Mouse (Mus musculus) common myeloid progenitor, adult 5-6 weeks (primary cell): ENCODE measurements at regions not wholly inside any gene's neighbourhood (a gene's known extent, or its start where the extent isn't known, plus 50 kb on each side); places are given as distances from the start of the nearest gene placed in this dataset.
"Not testable (repeated sequence)": the region's sequence is repeated elsewhere in the genome, so short reads cannot be mapped to it uniquely, and the experiment has no call there.

Experiments used
- ATAC-seq: replicated peaks from 2 replicates; pipeline ENCODE4 v1.8.0; 2016; ENCODE audit warnings: low read depth, mild to moderate bottlenecking, moderate TSS enrichment, inconsistent platforms; ENCODE audit not compliant: poor library complexity, severe bottlenecking

DNA sequence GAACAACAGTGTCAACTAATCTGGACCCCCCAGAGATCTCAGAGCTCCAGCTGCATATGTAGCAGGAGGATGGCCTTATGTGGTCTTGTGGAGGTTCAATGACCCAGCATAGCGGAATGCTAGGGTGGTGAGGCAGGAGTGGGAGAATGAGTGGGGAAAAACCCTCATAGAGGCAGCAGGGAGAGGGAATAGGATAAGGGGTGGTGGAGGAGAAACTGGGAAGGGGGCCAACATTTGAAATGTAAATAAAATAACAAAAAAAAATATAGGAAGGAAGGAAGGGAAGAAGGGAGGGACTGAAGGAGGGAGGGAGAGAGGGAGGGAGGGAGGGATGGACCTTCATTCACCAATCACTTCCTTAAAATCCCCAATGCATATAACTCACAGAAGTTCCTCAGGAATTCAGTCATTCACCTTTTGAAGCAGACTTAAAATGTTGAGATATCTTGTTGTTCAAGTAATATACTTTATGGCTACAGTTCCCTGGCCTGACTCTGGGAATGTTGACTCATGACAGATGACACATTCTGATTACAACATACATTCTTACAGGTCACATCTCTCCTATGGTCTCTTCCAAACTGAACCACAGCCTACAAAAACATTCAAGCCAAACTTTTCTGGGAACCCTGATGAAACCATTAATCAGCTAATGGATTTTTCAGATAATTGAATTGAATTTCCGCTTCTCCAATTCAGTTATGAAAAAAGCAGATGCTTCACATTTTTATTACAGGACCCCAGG, 471.3 kb upstream of the Htr2a start:
- no peak for ATAC-seq

DNA sequence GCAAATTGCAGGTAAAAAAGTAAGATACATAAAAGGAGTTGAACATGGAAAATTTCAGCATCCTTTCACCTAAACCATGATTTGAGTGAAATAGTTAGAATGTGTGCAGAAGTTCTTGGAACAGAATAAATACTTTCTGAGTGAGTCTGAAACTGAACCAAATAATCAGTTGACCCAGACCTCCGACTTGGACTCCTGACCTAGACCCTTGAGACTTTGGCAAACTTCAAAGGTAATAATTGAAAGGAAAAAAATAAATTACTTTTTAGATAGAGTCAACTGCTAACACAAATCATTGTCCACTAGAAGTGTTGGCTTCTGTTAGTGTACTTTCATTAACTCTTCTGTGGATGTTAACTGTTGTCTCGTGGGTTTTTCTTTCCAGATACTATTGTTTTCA, 460.6 kb upstream of the Htr2a start:
- no peak for ATAC-seq

DNA sequence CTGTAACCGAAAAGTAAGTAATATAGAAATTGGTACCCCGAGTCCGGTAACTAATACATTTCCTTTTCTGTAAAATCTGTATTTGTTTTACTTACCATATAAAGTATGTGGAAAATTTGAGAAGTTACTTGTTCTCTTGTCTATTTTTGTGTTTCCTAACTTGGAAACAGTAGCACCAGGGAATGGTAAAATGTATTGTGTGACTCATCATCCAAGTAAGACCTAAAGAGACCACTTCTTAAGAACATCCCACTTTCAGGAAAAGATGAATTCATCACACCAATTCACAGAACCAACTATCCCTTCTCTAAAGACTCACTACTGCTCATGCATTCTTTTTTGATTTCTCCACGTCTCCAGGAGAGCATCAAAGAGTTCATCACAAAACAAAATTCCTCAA, 457.6 kb upstream of the Htr2a start:
- no peak for ATAC-seq

DNA sequence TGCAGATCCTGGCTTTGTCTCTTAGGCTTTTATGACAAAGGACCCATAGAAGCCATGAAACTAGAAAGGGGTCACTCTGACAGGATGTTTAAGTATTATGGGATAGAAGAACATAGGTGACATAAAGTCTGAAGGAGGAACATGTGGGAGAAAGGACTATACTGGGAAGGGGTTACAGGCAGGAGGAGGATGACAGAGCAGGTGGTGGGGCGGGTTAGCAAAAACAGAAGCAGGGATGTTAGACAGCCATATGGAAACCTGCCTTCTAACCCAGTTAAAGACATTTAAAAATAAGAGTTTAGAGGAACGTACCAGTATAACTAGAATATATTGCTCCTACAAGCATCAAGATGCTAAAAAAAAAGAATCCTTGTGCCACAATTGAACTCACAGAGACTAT, 438.9 kb upstream of the Htr2a start:
- ATAC-seq, result no peak

DNA sequence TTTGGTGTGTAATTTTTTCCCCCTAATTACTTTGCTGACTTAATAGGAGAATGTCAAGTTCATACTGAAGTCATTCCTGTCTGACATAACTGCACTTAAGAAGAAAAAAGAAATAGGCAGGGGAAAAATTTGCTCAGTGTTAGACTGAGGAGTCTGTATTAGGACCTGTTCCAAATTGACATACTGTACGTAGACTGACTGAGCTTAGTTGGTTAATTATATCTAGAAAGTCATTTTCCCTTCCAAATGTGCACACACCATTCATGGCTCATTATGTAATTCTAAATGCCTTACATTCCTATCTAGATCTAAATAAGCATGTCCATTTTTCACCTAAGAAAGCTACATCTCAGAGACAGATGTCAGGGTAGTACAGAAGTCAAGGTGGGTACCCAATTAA, 435.6 kb upstream of the Htr2a start:
- ATAC-seq, result no peak

DNA sequence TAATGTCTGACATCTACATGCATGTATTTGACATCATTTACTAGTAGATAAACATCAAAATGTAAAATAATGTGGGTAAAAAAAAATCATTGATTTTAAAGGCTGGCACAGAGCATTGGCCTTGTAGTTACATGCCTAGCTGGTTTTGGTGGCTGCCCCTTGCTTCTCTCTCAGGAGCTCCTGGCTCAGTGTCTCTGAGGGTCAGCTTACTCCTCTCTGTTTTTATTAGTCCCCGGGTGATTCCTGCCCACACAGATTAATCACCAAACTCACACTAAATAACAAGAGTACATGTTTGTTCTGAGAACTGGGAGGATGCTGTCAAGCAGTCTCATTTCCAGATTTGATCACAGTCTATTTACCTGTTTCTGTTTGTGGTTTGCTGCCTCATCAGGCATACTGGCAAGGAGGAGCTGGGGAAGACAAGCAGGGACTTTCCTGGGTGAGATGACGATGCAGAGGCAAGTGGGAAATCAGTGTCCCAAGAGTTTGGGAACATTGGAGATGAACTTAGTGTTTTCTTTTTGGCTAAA, 422.7 kb upstream of the Htr2a start:
- ATAC-seq, result no peak

DNA sequence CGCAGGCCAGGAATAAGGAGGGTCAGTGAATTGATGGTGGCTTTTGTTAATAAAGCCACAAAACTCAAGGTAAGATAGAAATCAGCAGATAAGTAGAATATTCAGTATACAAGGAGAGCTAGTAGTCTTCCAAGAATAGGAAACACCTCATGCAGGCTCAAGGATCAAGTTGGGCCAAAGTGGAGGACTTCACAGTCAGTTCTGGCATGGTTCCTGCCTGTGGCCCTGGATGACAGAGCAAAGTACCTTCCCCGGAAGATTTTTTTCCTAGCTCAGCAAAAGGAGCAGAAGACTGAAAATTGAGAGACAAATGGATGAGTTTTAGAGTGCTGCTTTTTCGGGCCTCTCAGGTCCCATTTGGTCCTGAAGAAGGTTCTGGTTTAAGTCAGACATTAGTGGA, 420.9 kb upstream of the Htr2a start:
- no peak for ATAC-seq

DNA sequence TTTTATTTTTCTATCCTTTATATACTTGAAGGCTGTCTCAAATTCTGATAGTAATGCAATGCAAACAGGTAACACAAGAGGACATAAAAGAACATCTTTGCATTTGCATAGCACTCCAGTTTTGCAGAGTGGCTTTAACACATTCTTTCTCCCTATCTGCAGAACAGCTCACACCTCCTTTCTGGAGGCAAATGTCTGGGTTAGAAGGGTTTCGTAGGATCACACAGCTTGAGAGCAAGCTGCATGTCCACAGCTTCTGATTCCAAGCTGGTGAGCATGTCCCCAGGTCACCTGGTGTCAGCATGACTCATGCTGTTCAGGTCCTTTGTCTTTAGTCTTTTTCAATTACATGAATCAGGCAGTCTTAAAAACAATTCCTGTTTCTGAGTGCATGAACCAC, 418.5 kb upstream of the Htr2a start:
- ATAC-seq, result no peak

DNA sequence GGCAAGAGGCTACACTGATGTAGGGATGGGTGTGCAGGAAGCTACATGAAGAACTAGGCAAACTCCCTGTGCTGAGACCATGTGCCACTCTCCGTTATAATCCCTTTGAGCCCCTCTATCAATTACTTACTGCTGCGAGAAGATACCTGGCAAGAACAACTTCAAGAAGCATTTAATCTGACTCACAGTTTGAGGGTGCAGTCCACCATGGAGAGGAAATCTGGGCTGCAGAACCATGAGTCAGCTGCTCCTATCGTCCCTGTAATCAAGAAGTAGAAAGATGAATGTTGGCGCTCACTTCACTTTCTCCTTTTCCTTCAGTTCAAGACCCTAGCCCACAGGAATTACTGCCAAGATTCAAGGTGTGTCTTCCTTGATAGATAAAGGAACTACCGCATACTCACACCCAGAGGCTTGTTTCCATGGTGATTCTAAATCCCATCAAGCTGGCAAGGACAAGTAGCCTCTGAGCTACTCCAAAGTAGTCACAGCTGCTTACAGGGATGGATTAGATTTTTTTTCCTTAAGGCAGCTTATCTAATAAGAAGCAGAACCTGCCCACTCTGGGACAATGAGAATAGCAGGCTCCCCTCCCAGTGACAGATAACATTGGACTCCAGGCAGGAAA, 411.0 kb upstream of the Htr2a start:
- ATAC-seq, result no peak

DNA sequence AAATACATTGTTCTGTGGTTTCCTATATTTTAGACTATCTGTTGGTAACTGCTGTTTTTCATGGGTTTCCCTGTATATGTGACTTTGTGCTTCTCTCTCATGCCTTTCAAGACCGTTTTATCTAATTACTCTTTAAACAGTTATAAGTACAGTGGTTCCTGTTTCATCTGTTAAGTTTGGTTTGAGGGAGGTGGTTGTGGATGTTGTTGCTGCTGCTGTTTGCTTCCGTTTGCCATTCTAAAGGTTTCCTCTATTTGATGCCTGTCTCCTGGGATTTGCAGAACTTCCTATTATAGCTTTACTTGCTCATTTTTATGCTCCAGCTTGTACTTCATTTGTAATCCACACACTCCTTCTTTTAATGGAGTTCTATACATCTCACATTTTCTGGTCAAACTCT, 400.4 kb upstream of the Htr2a start:
- ATAC-seq, result peak; percentile 89

DNA sequence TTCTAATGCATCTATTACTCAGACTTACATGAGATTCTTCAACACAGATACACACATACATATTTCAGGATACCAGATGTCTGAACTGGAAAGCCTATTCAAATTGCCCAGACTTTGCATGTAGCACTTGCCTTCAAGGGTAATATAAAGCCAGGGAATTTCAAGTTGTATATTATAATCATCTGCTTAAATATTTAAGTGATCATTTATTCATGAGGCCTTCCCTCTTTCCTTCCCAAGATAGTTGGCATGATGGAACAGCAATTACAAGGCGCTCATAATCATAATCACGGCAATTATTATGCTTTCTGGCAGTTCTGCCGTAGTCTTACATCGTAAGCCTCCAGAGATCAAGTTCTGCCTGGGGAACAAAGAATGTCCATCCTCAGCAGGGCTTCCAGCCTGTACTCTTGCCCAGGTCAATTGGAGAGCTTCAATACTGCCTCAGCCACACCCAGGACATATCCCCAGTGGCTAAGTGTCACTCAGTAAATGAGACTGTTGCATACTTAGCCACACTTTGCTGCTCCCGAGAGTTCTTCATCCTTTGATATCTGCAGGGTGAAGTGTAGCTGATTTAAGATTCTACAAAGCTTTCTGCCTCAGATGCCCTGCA, 391.3 kb upstream of the Htr2a start:
- no peak for ATAC-seq

DNA sequence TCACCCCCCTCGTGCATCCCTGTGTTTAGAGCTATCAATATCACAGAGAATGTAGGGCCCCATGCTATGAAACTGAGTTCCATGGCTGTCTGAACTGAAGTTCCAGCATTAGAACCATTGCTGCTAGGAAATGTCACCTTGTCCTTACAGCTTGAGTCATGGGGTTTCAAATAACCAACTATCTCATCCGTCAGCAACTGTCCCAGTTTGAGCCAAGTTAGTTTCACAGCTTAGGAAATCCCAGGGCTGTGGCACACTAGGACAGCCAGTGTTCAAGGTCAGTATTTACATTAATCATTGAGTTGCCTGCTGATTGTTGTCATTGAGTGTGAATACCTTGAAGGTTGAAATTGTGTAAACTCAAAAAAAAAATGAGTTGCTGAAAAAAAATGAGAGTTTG, 390.6 kb upstream of the Htr2a start:
- no peak for ATAC-seq

DNA sequence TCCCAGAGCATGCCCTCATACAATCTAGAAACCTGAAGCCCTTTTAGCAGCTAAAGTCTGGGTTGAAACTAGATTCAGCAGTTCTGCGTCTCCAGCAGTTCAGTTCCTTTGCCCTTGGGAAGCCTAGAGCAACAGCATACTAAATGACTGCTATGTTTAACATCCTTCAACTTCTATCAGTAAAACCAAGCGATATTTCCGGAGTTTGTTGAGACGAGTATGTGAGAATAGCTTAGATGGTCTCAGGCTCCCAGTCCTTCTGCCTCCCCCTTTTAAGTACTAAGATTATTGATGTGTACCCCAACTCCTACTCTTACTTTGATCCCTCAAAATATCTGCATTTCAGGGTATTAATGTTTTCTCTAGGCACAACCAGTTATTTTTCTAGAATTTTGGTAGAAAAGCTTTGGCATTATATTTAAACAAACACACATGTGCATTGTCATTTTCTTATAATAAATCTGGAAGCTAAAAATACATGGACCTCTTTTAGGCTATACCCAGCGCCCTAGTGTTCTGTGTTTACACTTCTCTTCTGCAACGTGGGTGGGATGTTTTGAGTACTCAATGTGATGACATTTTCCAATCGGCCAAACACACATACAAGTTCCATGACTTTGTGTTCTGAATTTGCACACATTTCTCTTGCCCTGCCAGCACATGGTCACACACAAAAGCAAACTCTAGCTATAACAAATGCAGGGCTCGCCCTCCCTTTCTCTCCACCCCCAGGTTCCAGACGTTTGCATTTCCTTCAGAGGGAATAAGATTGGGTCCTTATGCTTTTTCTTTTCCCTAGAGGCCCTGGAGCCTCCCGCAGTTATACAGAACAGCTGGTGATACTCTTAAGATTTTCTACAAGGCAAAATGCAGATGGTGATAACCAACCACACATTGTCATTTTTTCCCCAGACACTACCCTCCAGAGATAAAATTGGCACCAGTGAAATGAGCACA, 388.2 kb upstream of the Htr2a start:
- ATAC-seq, result no peak

DNA sequence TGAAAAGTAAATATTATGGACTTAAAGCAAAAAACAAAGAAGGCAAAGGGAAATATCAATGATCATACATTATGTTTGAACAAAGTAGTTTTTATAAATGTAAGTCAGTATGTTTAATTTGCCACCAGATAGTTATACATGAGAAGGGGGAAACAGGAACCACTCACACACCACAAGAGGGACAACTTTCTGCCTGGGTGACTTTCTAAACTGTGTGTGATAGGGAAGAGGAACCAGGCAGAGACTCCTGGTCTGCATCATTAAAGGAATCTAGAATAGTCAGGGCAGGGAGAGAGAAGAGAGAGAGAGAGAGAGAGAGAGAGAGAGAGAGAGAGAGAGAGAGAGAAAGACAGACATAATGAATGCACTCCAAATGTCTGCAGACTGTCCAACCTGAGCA, 385.6 kb upstream of the Htr2a start:
- ATAC-seq, result peak; percentile 83

DNA sequence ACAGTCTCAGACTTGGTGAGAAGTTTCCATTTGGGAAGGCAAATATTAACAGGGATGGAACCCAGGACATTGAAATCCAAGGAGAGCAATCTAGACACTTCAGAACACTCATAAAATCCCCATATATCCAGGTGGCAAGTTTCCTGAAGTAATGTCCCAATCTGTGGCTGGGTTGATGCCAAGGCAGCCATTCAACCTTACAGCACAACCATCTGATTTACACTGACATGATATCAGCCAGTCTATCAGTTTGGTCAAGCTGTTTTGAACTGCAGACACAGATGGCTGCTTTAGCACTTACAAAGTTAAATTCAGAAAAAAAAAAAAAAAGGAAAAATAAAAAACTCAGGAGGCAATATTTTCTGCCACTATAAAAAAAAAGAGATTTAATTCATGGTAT, 381.2 kb upstream of the Htr2a start:
- ATAC-seq, result no peak

DNA sequence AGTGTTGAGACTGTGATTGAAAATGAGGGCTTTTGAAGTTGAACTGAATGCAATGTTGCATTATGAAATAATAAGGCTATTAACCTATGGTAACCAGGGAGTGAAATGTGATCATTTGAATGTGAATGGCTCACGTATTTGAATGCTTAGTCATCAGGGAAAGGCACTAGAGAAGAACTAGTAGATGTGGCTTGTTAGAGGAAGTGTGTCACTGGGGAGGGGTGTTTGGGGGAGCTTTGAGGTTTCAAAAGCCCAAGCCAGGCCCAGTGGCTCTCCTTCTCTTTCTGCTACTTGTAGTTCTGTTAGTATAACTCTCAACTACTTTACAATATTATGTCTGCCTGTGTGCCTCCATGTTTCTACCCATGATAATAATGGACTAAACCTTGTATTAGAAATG, 373.6 kb upstream of the Htr2a start:
- ATAC-seq, result no peak

DNA sequence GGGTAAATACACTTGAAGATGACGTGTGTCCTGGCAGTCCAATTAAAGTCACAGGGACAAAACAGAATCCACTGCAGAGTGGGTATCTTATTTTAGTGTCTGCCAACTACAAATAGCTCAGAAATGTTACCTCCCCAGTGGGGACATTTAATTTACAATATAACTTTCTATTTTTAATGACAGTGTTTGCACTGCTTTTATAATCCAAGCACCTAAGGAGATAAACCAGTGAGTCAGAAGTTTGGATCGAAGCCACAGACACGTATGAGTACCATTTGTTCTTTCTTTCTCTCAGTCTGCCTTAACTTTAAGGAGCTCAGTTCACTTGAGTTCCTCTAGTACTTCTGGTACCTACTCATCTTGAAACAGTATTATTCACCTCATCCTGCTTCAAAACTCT, 346.1 kb upstream of the Htr2a start:
- no peak for ATAC-seq

DNA sequence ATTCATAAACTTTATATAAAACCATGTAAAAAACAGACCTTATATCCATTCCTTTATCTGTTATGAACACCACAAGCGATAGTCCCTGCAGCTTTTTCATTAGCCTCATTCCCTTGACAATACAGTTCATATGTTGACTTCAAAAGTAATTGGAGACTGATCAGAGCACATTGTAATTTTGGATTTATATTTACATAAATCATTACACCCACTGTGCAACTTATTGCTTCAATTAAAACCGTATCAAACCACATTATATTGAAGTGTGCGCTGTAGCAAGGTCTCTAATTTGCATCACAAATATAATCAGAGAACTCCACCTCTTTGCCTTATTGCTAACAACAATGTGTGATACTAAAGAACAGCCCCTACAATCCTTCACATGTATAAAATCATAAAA, 336.2 kb upstream of the Htr2a start:
- ATAC-seq, result no peak

DNA sequence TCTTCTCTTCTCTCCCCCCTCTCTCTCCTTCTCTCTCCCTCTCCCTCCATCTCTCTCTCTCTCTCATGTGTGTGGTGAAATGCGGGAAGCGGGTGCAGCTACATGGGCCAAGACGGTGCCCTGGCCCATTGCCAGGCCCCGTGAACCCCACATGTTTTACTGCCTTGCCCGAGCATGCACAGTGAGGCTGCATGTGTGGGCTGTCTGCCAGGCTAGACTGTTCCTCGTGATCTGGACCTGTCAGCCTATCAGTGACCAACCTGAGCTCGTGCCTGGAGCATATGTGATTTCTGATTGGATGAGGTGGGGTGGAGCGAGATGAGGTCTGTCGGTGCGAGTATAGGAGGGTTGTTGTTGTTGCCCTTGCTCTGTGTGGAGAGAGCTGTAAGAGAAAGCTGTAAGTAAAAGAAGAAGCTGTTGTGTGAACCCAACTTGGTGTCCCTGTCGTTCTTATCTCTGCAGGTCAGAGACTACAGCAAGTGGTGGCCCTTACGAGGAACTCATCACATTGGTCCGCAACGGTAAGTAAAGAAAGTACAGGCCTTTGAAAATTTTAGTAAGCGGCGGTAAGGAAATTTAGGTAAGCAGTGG, 333.8 kb upstream of the Htr2a start:
- ATAC-seq, result no peak

DNA sequence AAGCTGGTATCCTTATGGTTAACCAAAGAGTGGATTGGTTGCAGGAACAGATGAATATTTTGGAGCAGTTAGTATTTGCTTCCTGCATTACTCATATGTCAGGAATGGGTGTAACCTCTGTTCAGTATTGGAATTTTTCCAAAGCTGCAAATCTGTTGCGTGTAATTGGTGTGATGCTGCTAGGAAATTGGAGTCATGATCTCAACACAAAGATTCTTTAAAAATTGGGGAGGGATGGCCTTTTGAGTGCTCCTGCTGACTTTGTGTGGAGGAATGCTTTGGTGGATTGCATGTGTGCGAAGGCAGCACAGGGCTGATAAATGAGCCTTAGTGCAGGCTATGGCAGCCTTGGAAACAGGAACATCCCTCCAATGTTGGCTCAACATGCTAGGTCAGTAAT, 331.2 kb upstream of the Htr2a start:
- ATAC-seq, result not testable (repeated sequence)
